In the genomic region with DNA sequence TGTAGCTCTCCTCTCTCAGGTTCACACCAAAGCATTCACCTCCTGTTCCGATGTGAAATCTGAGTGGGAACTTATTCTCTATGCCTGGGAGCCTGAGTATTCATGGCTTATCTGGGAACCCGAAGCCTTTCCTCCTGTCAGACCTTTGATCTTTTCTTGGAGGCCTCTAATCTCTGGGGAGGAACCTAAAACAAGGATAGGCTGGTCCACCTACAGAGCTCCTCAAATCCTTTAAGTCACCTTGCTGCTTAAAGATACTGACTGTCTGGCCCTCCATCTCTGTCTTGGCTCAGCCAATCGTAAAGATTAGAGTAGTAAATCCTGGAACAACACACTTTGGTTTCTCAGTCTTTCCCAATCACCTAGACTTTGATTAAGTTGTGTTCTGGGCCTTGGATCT, we compare ENCODE assay signal across 23 mouse cellular contexts. TPM values are rescaled to one million over a fixed set of nuclear protein-coding genes. Genes with fewer than 3 reads are reported as not detected.
DNase-seq lines count a peak whose midpoint lies in the region; ATAC-seq and TF ChIP-seq lines count a peak whose summit lies in the region.
"Had no signal": no experiment of that assay in that cellular context is flagged by ENCODE, and none has a peak within 500 bp of the region (broad histone marks: within the 10 kb centered on the region; RNA-seq: fewer than 3 reads in every experiment).

No protein-coding gene starts in this region.

- no peak overlapping the region for H3K27ac ChIP-seq in embryonic facial prominence, embryonic 14.5 days (replicated peaks; ENCODE audit: low read depth, low read length)
- H3K27ac ChIP-seq in embryonic facial prominence, embryonic 10.5 days (replicated peaks), result no peak overlapping the region
- H3K27ac ChIP-seq in intestine, embryonic 15.5 days, result no peak overlapping the region
- H3K27ac ChIP-seq in intestine, postnatal 0 days (ENCODE audit: low read depth, low read length), result no peak overlapping the region
- H3K27ac ChIP-seq in intestine, embryonic 16.5 days (ENCODE audit: low read length), result no peak overlapping the region
- no peak overlapping the region for H3K27ac ChIP-seq in midbrain, embryonic 15.5 days

- WGBS in embryonic facial prominence, embryonic 14.5 days, result 49% methylated on average over 3 of the region's 3 CpGs
- 46% methylated on average over 3 of the region's 3 CpGs for WGBS in embryonic facial prominence, embryonic 10.5 days
- 27% methylated on average over 3 of the region's 3 CpGs for WGBS in intestine, embryonic 15.5 days
- 24% methylated on average over 3 of the region's 3 CpGs for WGBS in intestine, postnatal 0 days
- 34% methylated on average over 3 of the region's 3 CpGs for WGBS in intestine, embryonic 16.5 days
- 35% methylated on average over 3 of the region's 3 CpGs for WGBS in midbrain, embryonic 15.5 days

- no peaks in the 10 kb centered on the region for H3K9me3 ChIP-seq in embryonic facial prominence, embryonic 14.5 days (ENCODE audit: control insufficient read depth, low read length)
- H3K9me3 ChIP-seq in embryonic facial prominence, embryonic 10.5 days, result no peaks in the 10 kb centered on the region
- no peaks in the 10 kb centered on the region for H3K9me3 ChIP-seq in intestine, embryonic 15.5 days
- H3K9me3 ChIP-seq in intestine, postnatal 0 days (ENCODE audit: control insufficient read depth), result no peaks in the 10 kb centered on the region
- no peaks in the 10 kb centered on the region for H3K9me3 ChIP-seq in intestine, embryonic 16.5 days (ENCODE audit: control insufficient read depth, low read length)
- no peaks in the 10 kb centered on the region for H3K9me3 ChIP-seq in midbrain, embryonic 15.5 days
- H3K9me3 ChIP-seq: G1E had no signal

- H3K4me3 ChIP-seq in embryonic facial prominence, embryonic 14.5 days (ENCODE audit: low read depth, low read length), result no peak overlapping the region
- no peak overlapping the region for H3K4me3 ChIP-seq in embryonic facial prominence, embryonic 10.5 days
- no peak overlapping the region for H3K4me3 ChIP-seq in intestine, embryonic 15.5 days (replicated peaks)
- H3K4me3 ChIP-seq in intestine, postnatal 0 days (ENCODE audit: low read depth, low read length), result no peak overlapping the region
- no peak overlapping the region for H3K4me3 ChIP-seq in intestine, embryonic 16.5 days (ENCODE audit: low read length)
- no peak overlapping the region for H3K4me3 ChIP-seq in midbrain, embryonic 15.5 days

- no peak overlapping the region for H3K4me2 ChIP-seq in embryonic facial prominence, embryonic 14.5 days (ENCODE audit: low read depth, low read length)
- no peak overlapping the region for H3K4me2 ChIP-seq in intestine, embryonic 15.5 days (replicated peaks)
- H3K4me2 ChIP-seq in intestine, postnatal 0 days (replicated peaks; ENCODE audit: low read depth), result no peak overlapping the region
- no peak overlapping the region for H3K4me2 ChIP-seq in intestine, embryonic 16.5 days (ENCODE audit: low read depth, low read length)
- no peak overlapping the region for H3K4me2 ChIP-seq in midbrain, embryonic 15.5 days

- ATAC-seq in embryonic facial prominence, embryonic 14.5 days (ENCODE audit: low read depth), result peak; percentile 26; the same call in 1 of the 2 replicates
- ATAC-seq in intestine, embryonic 15.5 days, result peak; percentile 63; the same call in 1 of the 2 replicates
- no peak for ATAC-seq in intestine, postnatal 0 days
- ATAC-seq in intestine, embryonic 16.5 days, result peak; percentile 55; the same call in 1 of the 2 replicates
- no peak for ATAC-seq in midbrain, embryonic 15.5 days (replicated peaks)
- ATAC-seq: activated CD4-positive, CD25-positive, alpha-beta regulatory T cell, adult 4 months; CD4-positive, CD25-positive, alpha-beta regulatory T cell, adult 4 months; Patski had no signal

- no peak overlapping the region for H3K9ac ChIP-seq in embryonic facial prominence, embryonic 14.5 days (ENCODE audit: low read depth, low read length)
- no peak overlapping the region for H3K9ac ChIP-seq in intestine, embryonic 15.5 days
- no peak overlapping the region for H3K9ac ChIP-seq in intestine, postnatal 0 days (ENCODE audit: low read depth, low read length)
- no peak overlapping the region for H3K9ac ChIP-seq in intestine, embryonic 16.5 days (ENCODE audit: low read depth, low read length)
- H3K9ac ChIP-seq in midbrain, embryonic 15.5 days, result no peak overlapping the region

- TF ChIP-seq CTCF in intestine, postnatal 0 days (IDR thresholded peaks at IDR 0.05; ENCODE audit: low read depth), result no peak

- H3K27me3 ChIP-seq in embryonic facial prominence, embryonic 14.5 days (replicated peaks; ENCODE audit: control insufficient read depth, insufficient read depth, low read length), result no peaks in the 10 kb centered on the region
- no peaks in the 10 kb centered on the region for H3K27me3 ChIP-seq in embryonic facial prominence, embryonic 10.5 days (replicated peaks; ENCODE audit: low read depth, poor library complexity, severe bottlenecking)
- no peaks in the 10 kb centered on the region for H3K27me3 ChIP-seq in intestine, embryonic 15.5 days (replicated peaks)
- no peaks in the 10 kb centered on the region for H3K27me3 ChIP-seq in intestine, postnatal 0 days (replicated peaks; ENCODE audit: control insufficient read depth, insufficient read depth, low read length)
- no peaks in the 10 kb centered on the region for H3K27me3 ChIP-seq in intestine, embryonic 16.5 days (replicated peaks; ENCODE audit: control insufficient read depth, insufficient read depth, low read length)
- no peaks in the 10 kb centered on the region for H3K27me3 ChIP-seq in midbrain, embryonic 15.5 days (replicated peaks)
- H3K27me3 ChIP-seq: CH12.LX had no signal

- no peaks in the 10 kb centered on the region for H3K36me3 ChIP-seq in embryonic facial prominence, embryonic 14.5 days (ENCODE audit: control insufficient read depth, insufficient read depth, low read length)
- no peaks in the 10 kb centered on the region for H3K36me3 ChIP-seq in embryonic facial prominence, embryonic 10.5 days (replicated peaks)
- no peaks in the 10 kb centered on the region for H3K36me3 ChIP-seq in intestine, embryonic 15.5 days
- no peaks in the 10 kb centered on the region for H3K36me3 ChIP-seq in intestine, postnatal 0 days (ENCODE audit: control insufficient read depth, insufficient read depth)
- H3K36me3 ChIP-seq in intestine, embryonic 16.5 days (ENCODE audit: control insufficient read depth, insufficient read depth, low read length), result no peaks in the 10 kb centered on the region
- H3K36me3 ChIP-seq in midbrain, embryonic 15.5 days (replicated peaks), result no peaks in the 10 kb centered on the region
- H3K36me3 ChIP-seq: G1E had no signal

- DNase-seq in embryonic facial prominence, embryonic 14.5 days (ENCODE audit: low spot score), result no peak
- DNase-seq in embryonic facial prominence, embryonic 10.5 days (ENCODE audit: low spot score), result no peak
- DNase-seq: adrenal gland, adult 2 months; adrenal gland, adult 8-10 months; adrenal gland, postnatal 10 days; adrenal gland, postnatal 14 days; adrenal gland, postnatal 25 days; adrenal gland, postnatal 36 days; B cell, adult 2 months; cerebellum, adult 11 months; cerebellum, adult 11-12 months; cerebellum, adult 18-20 months had no signal

- no peaks in the 10 kb centered on the region for H3K4me1 ChIP-seq in embryonic facial prominence, embryonic 14.5 days (ENCODE audit: control insufficient read depth, insufficient read depth, low read length)
- peaks cover 10% of the 10 kb centered on the region; the same call in 1 of the 2 replicates for H3K4me1 ChIP-seq in embryonic facial prominence, embryonic 10.5 days
- no peaks in the 10 kb centered on the region for H3K4me1 ChIP-seq in intestine, embryonic 15.5 days (replicated peaks)
- no peaks in the 10 kb centered on the region; the same call in 1 of the 2 replicates for H3K4me1 ChIP-seq in intestine, postnatal 0 days (replicated peaks; ENCODE audit: control insufficient read depth, insufficient read depth, low read length)
- H3K4me1 ChIP-seq in intestine, embryonic 16.5 days (ENCODE audit: control insufficient read depth, insufficient read depth, low read length), result 0 out of 2 replicates have a peak, but pooled peaks cover 2% of the 10 kb centered on the region
- no peaks in the 10 kb centered on the region for H3K4me1 ChIP-seq in midbrain, embryonic 15.5 days

RNA-seq across cellular contexts. Expression of a gene that starts 6.0 kb away (rescaled TPM):
- polyA plus RNA-seq in embryonic facial prominence, embryonic 14.5 days (2014; fragmentation: Nextera tagmentation; extraction: Ambion mirVana), result not detected in 2 replicates
- polyA plus RNA-seq in embryonic facial prominence, embryonic 10.5 days (2016; fragmentation: Nextera tagmentation; extraction: Ambion mirVana), result not detected in 2 replicates
- polyA plus RNA-seq in intestine, embryonic 15.5 days (2015; fragmentation: Nextera tagmentation; extraction: Ambion mirVana), result not detected in 2 replicates
- not detected in 2 replicates for polyA plus RNA-seq in intestine, postnatal 0 days (2015; fragmentation: Nextera tagmentation; extraction: Ambion mirVana)
- polyA plus RNA-seq in intestine, embryonic 16.5 days (2015; fragmentation: Nextera tagmentation; extraction: Ambion mirVana), result not detected in 2 replicates
- not detected in 2 replicates for polyA plus RNA-seq in midbrain, embryonic 15.5 days (2015; fragmentation: Nextera tagmentation; extraction: Ambion mirVana)
- polyA plus RNA-seq: activated CD4-positive, CD25-positive, alpha-beta regulatory T cell, adult 4 months; adrenal gland, adult 2 months; C2C12; CD4-positive, CD25-positive, alpha-beta regulatory T cell, adult 4 months; G1E; Patski had no signal

RNA-seq across cellular contexts. Expression of a gene that starts 13.4 kb away (rescaled TPM):
- polyA plus RNA-seq in embryonic facial prominence, embryonic 14.5 days (2014; fragmentation: Nextera tagmentation; extraction: Ambion mirVana), result not detected in 2 replicates
- 0.24 and 0.36 TPM in 2 replicates for polyA plus RNA-seq in embryonic facial prominence, embryonic 10.5 days (2016; fragmentation: Nextera tagmentation; extraction: Ambion mirVana)
- not detected in 2 replicates for polyA plus RNA-seq in intestine, embryonic 15.5 days (2015; fragmentation: Nextera tagmentation; extraction: Ambion mirVana)
- not detected in 2 replicates for polyA plus RNA-seq in intestine, postnatal 0 days (2015; fragmentation: Nextera tagmentation; extraction: Ambion mirVana)
- not detected in 2 replicates for polyA plus RNA-seq in intestine, embryonic 16.5 days (2015; fragmentation: Nextera tagmentation; extraction: Ambion mirVana)
- polyA plus RNA-seq in midbrain, embryonic 15.5 days (2015; fragmentation: Nextera tagmentation; extraction: Ambion mirVana), result not detected in 2 replicates
- polyA plus RNA-seq: activated CD4-positive, CD25-positive, alpha-beta regulatory T cell, adult 4 months; adrenal gland, adult 2 months; brain, embryonic 14.5 days; C2C12; CD4-positive, CD25-positive, alpha-beta regulatory T cell, adult 4 months; G1E; Patski had no signal

RNA-seq across cellular contexts. Expression of a gene that starts 48.2 kb away (rescaled TPM):
- not detected in 2 replicates for polyA plus RNA-seq in embryonic facial prominence, embryonic 14.5 days (2014; fragmentation: Nextera tagmentation; extraction: Ambion mirVana)
- not detected in 2 replicates for polyA plus RNA-seq in embryonic facial prominence, embryonic 10.5 days (2016; fragmentation: Nextera tagmentation; extraction: Ambion mirVana)
- polyA plus RNA-seq in intestine, embryonic 15.5 days (2015; fragmentation: Nextera tagmentation; extraction: Ambion mirVana), result not detected in 2 replicates
- not detected in 2 replicates for polyA plus RNA-seq in intestine, postnatal 0 days (2015; fragmentation: Nextera tagmentation; extraction: Ambion mirVana)
- not detected in 2 replicates for polyA plus RNA-seq in intestine, embryonic 16.5 days (2015; fragmentation: Nextera tagmentation; extraction: Ambion mirVana)
- polyA plus RNA-seq in midbrain, embryonic 15.5 days (2015; fragmentation: Nextera tagmentation; extraction: Ambion mirVana), result not detected in 2 replicates
- polyA plus RNA-seq: activated CD4-positive, CD25-positive, alpha-beta regulatory T cell, adult 4 months; adrenal gland, adult 2 months; brain, embryonic 14.5 days; C2C12; CD4-positive, CD25-positive, alpha-beta regulatory T cell, adult 4 months; G1E; Patski had no signal

Comparison
In these comparisons a context has a peak if more than half of its experiments do, and no peak if none do; other contexts are left out.
1. ATAC-seq: peak in embryonic facial prominence, embryonic 14.5 days (single experiment), intestine, embryonic 15.5 days (single experiment) and intestine, embryonic 16.5 days (single experiment); none in intestine, postnatal 0 days (single experiment) and midbrain, embryonic 15.5 days (single experiment).